Mouse (Mus musculus) embryonic stem cell, embryonic (primary cell): ENCODE measurements at regions not wholly inside any gene's neighbourhood (a gene's known extent, or its start where the extent isn't known, plus 50 kb on each side); places are given as distances from the start of the nearest gene placed in this dataset.

Experiments
- CTCF ChIA-PET, 4 experiments: fragments of 300-600 bp in 2 of 4; fragments of 350-600 bp in 2 of 4; sonication (Branson Sonifier 250); formaldehyde crosslinking; loops; one replicate each; lab custom pipeline; 2022; ENCODE audit warnings: inconsistent platforms in 2 of 4; lab: Charles Lee
- POLR2A ChIA-PET, 4 experiments: fragments of 300-600 bp in 2 of 4; fragments of 350-600 bp in 2 of 4; sonication (Branson Sonifier 250); formaldehyde crosslinking; loops; one replicate each; lab custom pipeline; 2022; ENCODE audit warnings: antibody characterized with exemption in 4 of 4, inconsistent platforms in 1 of 4; lab: Charles Lee

DNA sequence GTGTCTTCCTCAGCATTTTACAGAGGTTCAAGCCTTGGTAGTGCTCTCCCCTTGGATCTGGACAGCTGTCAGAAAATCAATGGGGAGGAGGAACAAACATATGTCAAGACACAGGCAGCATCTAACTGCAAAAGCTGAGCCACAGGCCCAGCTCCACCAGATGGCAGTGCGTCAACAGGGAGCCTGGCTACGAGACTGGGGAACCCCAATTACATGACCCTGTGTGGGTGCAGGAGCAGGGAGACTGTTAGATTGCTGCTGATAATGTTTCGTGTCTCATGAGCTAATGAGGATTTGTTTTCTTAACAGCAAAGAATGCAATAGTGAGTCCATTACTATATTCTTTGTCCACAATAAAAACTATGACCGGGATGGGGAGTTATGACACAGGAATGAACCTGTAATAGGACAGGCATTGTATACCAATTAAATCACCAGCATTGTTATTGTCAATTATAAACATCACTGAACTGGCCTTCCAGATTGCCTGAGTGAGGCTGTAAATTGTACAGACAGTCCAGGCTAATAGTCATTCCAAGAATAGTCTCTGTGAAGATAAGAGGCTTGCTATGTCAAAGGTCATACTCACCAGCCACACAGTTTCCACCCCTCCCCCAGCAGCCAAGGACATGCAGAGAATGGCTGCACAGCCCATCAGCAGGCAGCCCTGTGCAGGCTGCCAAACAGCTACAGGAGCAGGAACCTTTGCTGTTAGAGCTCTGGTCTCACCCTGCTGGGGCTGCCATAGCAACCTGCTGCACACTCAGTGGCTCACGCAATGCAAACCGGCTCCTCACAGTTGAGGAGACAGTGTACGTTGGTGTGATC, 58.8 kb upstream of the Barx2 start:
- CTCF ChIA-PET: interaction anchor here in 3 of 4 experiments (0.6 to 2.7 kb wide), 20 partner anchors 8 to 407 kb away, joined by 3 to 18 read pairs (median 3); partner anchors contain the start of gene Barx2 (in 1 of the 3)
- POLR2A ChIA-PET: interaction anchor here in 3 of 4 experiments (0.5 to 2.1 kb wide), 16 partner anchors 9 to 567 kb away, joined by 3 to 5 read pairs (median 4); no protein-coding TSS in a partner anchor

DNA sequence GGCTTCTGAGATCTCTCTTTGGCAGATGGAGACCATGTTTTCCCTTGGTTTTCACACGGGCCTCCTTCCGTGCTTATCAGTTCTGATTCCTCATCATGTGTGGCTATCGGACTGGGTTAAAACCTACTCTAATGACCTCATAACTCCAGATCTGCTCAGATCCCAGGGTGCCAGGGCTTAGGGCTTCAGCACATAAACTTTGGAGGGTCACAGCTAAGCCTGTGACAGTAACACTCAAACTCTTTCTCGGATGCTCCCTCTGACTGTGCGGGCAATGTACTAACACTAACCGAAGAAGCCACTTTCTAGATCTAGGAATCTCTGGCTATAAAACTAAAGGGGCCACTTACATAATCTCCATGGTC, 59.3 kb upstream of the Barx2 start:
- ChIA-PET POLR2A (interaction anchor here in 3 of 4 experiments (0.6 to 2.1 kb wide), 5 partner anchors 12 to 179 kb away, joined by 3 to 5 read pairs (median 4); no protein-coding TSS in a partner anchor), CTCF (interaction anchor here in 2 of 4 experiments (1.5 to 1.8 kb wide), 4 partner anchors 170 to 214 kb away, joined by 5 to 18 read pairs (median 6); no protein-coding TSS in a partner anchor)

DNA sequence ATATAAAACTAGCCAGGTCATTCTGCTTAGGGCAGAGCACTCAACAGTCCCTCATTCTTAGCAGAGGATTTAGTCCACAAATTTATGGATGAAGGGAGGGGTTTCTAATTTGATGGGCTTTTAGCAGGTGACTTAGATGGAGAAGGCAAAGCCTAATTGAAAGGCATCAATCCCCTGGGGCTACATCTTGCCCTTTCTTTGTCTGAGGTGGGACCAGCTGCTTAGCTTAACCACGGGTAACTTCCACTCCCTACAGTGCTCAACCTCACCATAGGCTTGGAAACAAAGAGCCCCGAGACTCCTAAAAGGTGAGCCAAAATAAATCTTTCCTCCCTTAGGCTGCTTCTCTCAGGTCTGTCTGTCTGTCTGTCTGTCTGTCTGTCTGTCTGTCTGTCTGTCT, 62.9 kb upstream of the Barx2 start:
- ChIA-PET POLR2A (interaction anchor here in 3 of 4 experiments (0.5 to 1.9 kb wide), 16 partner anchors 11 to 757 kb away, joined by 3 to 5 read pairs (median 3); no protein-coding TSS in a partner anchor), CTCF (interaction anchor here in 3 of 4 experiments (0.6 to 0.8 kb wide), 4 partner anchors 21 to 296 kb away, joined by 3 to 6 read pairs (median 3); no protein-coding TSS in a partner anchor)

DNA sequence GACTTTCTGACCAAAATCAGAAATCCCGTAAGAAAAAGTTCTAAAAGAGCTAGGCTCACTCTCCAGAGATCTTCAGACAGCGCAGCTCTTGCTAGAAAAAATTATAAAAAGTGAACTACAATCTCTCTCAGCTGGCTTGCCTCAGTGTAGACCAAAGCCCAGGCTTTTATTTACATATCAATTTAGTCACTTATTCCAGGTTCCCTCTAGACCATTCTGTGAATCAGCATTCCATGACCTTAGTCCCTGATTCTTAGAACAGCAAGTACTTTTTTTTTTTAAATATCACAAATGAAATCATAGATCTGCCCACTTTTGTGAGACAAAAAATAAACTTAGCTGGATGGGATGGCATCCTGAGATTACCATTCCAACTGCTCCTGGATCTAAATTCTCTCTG, 64.8 kb upstream of the Barx2 start:
- ChIA-PET CTCF (interaction anchor here in 1 of 4 experiments (0.6 kb wide), 1 partner anchor 16 kb away, joined by 5 read pairs; no protein-coding TSS in a partner anchor), POLR2A (interaction anchor here in 3 of 4 experiments (0.6 to 1.9 kb wide), 9 partner anchors 8 to 120 kb away, joined by 3 to 6 read pairs (median 3); no protein-coding TSS in a partner anchor)

DNA sequence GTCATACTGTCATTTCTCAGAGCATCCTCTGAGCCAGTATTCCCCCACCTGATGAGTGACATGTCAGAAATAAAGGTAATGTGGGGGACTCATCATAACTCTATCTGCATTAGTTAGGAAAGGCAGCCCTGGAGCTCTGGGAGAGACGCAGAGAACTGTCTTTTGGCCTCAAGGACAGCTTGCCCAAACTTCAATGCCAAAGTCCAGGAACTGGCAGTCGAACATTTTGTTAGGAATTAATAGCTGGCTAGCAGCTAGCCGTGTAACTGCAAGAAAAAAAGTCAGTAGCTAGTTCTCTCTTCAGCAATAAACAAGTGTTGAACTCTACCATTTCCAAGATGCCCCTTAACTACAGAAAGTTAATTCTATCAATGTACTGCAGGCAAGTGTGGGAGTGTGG, 65.9 kb upstream of the Barx2 start:
- ChIA-PET CTCF (interaction anchor here in 1 of 4 experiments (1.1 kb wide), 1 partner anchor 8 kb away, joined by 4 read pairs; no protein-coding TSS in a partner anchor), POLR2A (interaction anchor here in 1 of 4 experiments (1.1 kb wide), 1 partner anchor 19 kb away, joined by 4 read pairs; no protein-coding TSS in a partner anchor)

DNA sequence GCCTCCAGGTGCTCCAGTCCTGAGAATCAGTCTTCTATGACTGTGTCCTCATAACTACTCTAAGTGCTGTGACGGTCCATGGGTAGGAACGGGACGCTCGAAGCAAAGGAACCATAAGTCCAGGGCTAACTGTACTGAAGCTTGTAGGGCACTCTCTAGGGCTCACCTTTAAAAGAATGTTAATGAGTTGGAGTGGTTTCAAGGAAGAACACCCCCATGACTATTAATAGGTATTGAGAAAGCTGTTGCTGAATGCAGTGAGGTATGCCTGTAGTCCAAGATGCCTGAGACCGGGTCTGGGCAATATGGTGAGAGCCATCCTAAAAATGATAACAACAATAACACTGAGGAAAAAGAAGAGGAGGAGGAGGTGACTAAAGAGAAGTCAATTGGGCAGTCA, 67.2 kb upstream of the Barx2 start:
- ChIA-PET POLR2A (interaction anchor here in 1 of 4 experiments (1.1 to 1.2 kb wide), 2 partner anchors 21 to 113 kb away, joined by 4 read pairs; no protein-coding TSS in a partner anchor), CTCF (interaction anchor here in 1 of 4 experiments (0.9 to 1.1 kb wide), 2 partner anchors 9 kb away, joined by 3 to 4 read pairs; no protein-coding TSS in a partner anchor)

DNA sequence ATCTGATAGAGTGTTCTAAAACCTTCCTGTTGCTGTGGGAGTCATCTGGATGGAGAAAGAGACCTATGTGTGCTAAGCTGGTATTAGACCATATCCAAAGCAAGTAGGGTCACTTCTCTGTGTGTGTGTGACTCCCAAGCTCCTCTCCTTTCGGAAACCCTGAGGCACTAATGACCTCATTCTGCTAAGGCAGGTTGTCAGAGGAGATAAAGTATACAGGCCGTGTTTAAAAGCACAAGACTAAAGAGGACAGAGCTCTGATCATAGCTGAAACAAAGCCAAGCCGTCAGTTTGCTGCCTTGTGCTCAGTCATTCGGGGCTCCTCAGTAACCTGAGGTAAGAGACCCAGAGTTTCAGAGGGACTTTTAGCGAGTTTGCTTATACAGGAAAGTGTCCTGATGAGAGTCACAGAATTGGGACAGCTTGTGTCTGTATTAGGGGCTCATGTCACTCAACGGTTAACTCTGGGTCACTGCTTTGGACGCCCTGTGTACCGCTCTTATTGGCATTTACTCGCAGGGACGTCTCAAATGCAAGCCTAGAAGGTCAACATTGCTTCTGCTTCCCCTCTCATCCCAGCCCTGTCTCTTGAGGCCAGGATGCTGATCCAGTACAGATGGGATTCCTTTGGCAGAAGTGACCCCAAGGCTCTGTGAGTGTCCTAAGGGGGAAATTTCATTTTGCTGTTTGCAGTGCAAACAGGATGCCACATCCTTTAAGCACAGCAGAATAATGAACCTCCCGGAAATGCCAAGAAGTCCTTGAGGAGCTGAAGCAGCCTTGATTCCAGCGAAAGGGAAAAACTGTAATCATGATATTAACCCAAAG, 70.7 kb upstream of the Barx2 start:
- CTCF ChIA-PET: no interaction called here
- POLR2A ChIA-PET: interaction anchor here in 1 of 4 experiments (1.3 to 1.4 kb wide), 2 partner anchors 13 to 19 kb away, joined by 3 to 4 read pairs; no protein-coding TSS in a partner anchor

DNA sequence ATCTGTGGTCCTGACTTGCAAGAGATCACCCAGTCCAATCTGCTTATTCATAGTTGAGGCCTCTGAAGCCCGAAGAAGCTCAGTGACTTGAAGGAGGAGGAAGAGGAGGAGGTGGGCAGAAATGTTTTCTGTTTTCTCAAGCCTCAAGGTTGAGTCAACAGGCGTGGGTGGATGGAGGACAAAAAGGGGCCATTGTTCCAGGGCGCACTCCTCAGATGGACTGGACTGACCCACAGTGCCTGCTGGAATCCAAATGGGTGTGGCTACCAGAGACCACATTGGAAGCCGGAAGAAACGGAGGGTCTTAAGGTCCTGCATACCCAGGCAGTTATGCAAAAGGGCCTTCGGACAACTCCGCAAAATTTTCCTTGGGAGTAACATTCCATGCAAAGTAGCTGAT, 75.6 kb upstream of the Barx2 start:
- ChIA-PET CTCF (interaction anchor here in 1 of 4 experiments (0.6 kb wide), 1 partner anchor 30 kb away, joined by 3 read pairs; no protein-coding TSS in a partner anchor), POLR2A (interaction anchor here in 2 of 4 experiments (0.7 to 1.8 kb wide), 9 partner anchors 11 to 107 kb away, joined by 3 to 6 read pairs (median 4); no protein-coding TSS in a partner anchor)

DNA sequence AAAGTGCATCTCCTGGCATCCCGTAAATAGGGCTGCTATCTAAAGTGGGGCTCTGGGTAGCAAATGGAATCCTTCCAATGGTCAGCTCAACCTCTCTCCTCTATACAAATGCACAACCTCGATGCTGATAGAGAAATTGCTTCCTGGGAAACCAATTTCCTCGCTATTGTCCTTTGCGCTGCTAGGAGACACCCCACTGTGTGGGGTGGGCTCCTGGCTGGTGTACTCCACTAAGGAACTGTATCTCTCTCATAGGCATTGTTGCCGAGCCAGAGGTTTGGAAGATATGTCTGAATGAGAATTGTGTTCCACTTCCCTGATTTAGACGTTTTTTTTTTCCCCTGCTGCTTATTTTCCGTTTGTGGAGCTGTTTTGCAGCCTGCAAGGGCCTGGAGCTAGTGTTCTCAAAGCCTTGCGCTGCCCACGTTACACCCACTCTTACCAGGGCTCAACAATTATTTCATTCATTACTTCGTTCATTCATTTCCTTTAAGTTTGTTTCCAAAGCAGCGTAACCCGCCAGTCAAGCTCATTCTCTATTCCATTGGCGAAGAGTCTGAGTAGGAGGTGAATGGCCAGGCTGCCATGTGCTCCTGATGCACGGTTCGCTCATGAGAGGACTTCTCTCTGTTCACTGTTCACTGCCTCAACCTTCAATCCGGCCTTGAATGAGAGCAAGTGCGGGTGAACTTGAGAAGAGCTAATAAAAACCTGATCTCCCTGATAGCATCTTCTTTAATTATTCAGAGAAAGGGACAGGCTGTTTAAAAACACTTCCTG, 76.5 kb upstream of the Barx2 start:
- POLR2A ChIA-PET: interaction anchor here in 2 of 4 experiments (0.7 to 1.8 kb wide), 9 partner anchors 11 to 106 kb away, joined by 3 to 6 read pairs (median 4); no protein-coding TSS in a partner anchor
- CTCF ChIA-PET: interaction anchor here in 1 of 4 experiments (0.7 kb wide), 1 partner anchor 16 kb away, joined by 3 read pairs; no protein-coding TSS in a partner anchor

DNA sequence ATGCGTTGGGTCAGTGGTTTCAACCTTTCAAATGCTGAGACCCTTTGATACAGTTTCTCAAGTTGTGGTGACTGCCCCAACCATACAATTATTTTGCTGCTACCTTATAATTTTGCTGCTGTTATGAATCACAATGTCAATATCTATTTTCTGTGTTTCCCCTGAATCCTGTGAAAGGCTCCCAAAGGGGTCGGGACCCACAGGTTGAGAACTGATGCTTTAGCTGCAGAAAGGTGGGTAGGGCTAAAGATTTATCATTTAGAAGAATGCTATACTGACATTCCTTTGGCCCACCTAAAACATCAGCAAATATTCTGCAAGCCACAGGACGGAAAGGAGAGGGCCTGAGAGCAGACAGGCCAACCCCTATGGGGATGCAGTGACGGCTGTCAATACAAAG, 77.2 kb upstream of the Barx2 start:
- ChIA-PET CTCF (interaction anchor here in 1 of 4 experiments (0.6 kb wide), 3 partner anchors 11 to 162 kb away, joined by 5 to 9 read pairs (median 6); no protein-coding TSS in a partner anchor), POLR2A (interaction anchor here in 2 of 4 experiments (0.6 to 1.8 kb wide), 5 partner anchors 21 to 105 kb away, joined by 3 to 5 read pairs (median 4); no protein-coding TSS in a partner anchor)

DNA sequence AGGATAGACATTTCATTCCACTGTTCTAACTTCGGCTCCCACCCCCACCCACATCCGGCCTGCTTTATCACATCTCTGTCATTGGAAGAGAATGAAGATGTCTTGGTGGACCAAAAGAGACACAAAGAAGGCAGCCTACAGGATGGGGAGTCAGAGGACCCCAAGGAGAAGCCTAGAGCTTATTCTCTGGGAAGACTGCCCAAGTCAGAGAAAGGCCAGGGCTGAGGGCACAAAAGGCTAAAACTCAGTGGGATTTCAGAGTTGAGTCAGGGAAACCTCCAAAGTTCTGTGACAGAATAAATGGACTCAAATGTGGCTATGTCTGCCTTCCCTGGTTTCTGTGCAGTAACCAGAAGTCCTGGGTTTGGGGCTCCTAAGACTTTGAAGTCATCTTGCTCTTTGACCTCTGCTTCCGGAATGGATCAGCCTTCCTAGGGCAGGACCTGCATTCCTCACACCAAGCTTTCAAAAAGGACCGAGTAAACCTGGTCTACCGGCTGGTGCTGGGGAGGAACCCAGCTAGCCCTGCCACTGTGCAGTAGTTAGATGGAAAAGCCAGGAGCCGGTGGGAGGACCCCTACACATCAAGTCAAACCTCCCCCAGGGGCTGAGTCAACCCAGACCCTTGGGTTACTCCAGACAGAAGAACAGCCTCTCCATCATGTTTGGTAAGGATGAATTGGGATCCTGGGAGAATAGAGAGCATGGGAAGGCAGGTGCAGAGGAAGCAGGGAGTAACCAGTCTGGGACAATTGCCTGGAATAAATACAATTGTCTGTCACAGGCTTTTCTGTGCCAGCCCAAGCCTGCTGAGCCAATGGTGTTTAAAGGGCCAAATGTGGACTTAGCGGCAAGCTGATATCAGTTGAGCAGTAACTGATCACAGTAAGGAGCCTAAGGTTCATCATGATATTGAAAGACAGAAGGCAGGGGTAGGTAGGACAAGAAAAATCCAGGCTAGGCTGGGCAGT, 80.7 kb upstream of the Barx2 start:
- POLR2A ChIA-PET: interaction anchor here in 2 of 4 experiments (0.5 to 1.0 kb wide), 4 partner anchors 22 to 398 kb away, joined by 3 to 4 read pairs (median 3); no protein-coding TSS in a partner anchor
- CTCF ChIA-PET: interaction anchor here in 1 of 4 experiments (0.7 kb wide), 1 partner anchor 16 kb away, joined by 5 read pairs; no protein-coding TSS in a partner anchor

DNA sequence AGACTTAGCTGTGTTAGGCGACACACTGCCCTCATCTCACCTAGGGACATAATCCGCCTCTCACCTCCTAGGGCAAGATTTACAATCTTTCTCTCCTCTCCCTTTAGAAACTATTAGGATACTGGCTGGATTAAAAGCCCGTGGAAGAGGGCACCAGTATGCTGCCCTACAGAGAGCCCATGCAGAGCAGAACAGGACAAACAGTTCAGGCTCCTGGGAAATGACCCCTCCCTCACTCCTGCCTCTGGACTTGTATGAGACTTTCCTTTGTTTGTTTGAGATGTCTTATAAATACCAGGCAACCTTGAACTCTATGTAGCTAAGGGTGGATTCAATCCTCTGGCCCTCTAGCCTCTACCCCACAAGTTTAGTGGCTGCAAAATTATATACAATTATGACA, 81.8 kb upstream of the Barx2 start:
- POLR2A ChIA-PET: interaction anchor here in 2 of 4 experiments (0.5 to 1.4 kb wide), 4 partner anchors 19 to 28 kb away, joined by 3 to 4 read pairs (median 3); no protein-coding TSS in a partner anchor
- CTCF ChIA-PET: no interaction called here

DNA sequence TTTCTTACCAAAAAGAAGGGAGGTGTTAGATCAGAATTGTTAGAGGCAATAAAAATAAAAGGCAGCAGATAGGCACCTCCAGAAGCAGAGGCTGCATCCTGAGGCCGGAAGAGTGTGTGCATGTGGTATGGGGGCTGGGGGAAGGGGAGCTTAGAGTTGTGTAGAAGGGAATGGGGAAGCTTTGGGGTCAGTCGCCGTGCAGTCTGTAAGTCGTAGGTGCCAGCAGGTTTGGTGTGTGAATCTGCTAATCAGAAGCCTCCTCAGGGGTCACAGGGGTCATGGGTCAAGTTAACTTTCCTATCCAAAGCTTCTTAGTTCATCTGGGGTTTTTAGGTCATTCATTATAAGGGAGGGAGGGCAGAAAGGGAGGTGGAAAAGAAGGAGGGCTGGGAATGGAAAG, 82.4 kb upstream of the Barx2 start:
- CTCF ChIA-PET: no interaction called here
- POLR2A ChIA-PET: interaction anchor here in 1 of 4 experiments (0.9 to 1.4 kb wide), 3 partner anchors 9 to 27 kb away, joined by 3 read pairs; no protein-coding TSS in a partner anchor

DNA sequence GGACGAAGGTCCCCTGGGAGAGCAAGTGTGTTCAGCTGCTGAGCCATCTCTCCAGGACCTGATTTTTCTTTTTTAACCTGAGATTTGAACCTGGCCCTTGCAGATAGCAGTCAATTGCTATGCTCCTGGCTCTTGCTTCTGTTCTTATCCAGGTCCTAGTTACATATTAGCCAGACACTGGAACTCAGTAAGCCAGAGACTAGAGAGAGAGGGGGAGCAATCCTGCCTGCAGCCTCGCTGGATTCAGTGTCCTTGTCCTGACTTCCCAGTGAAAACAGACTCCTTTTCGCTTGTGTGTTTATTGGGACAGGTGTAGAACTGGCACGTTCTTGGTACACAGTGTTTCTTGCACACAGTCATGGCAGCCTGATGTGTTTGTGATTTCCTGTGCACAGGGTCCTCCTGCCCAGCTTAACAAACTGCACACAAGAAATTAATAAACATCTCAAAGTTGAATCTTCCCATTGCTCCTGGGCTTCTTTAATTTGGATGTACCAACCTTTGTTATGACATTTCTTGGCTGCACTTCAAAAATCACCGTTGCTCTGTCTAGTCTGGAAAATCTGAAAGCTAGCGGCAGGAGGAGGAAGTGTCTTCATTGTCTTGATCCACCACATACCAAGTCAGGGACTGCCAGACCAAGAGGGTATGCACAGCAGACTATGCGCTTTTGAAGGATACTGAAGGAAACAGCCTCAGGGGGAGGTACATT, 83.4 kb upstream of the Barx2 start:
- CTCF ChIA-PET: interaction anchor here in 1 of 4 experiments (0.7 kb wide), 1 partner anchor 21 kb away, joined by 3 read pairs; no protein-coding TSS in a partner anchor
- POLR2A ChIA-PET: interaction anchor here in 3 of 4 experiments (0.9 to 1.7 kb wide), 7 partner anchors 10 to 77 kb away, joined by 3 to 7 read pairs (median 3); no protein-coding TSS in a partner anchor
